Mouse (Mus musculus) neural tube, embryonic 12.5 days (tissue): ENCODE results near the gene Naa11. TPM values are rescaled to one million over a fixed set of nuclear protein-coding genes. Genes with fewer than 3 reads are reported as not detected.

Experiments
- ATAC-seq: fragments of 200-750 bp; cut with Nextera tagmentation; 2 replicates; pipeline ENCODE4 v1.8.0; 2017; ENCODE audit warnings: low read depth, mild to moderate bottlenecking, moderate TSS enrichment, moderate library complexity; ENCODE audit not compliant: low FRiP score
- H3K27ac ChIP-seq: fragments of 300-500 bp; sonication (generic); 2 replicates; pipeline ENCODE4 v1.5.1; 2016
- H3K27me3 ChIP-seq: fragments of 300-500 bp; sonication (generic); replicated peaks from 2 replicates; pipeline ENCODE4 v1.6.1; 2016; ENCODE audit warnings: mild to moderate bottlenecking
- H3K36me3 ChIP-seq: fragments of 300-500 bp; sonication (generic); 2 replicates; pipeline ENCODE4 v1.6.1; 2016; ENCODE audit warnings: mild to moderate bottlenecking
- H3K4me1 ChIP-seq: fragments of 300-500 bp; sonication (generic); 2 replicates; pipeline ENCODE4 v1.6.1; 2016
- H3K4me2 ChIP-seq: fragments of 300-500 bp; sonication (generic); replicated peaks from 2 replicates; pipeline ENCODE4 v1.6.1; 2016; ENCODE audit warnings: mild to moderate bottlenecking
- H3K4me3 ChIP-seq: fragments of 300-500 bp; sonication (generic); 2 replicates; pipeline ENCODE4 v1.5.1; 2016
- H3K9ac ChIP-seq: fragments of 300-500 bp; sonication (generic); 2 replicates; pipeline ENCODE4 v1.6.1; 2016; ENCODE audit warnings: mild to moderate bottlenecking
- H3K9me3 ChIP-seq: fragments of 300-500 bp; sonication (generic); 2 replicates; pipeline ENCODE4 v1.6.1; 2016; ENCODE audit warnings: mild to moderate bottlenecking
- WGBS: fragments of 180-500 bp; shearing (Covaris S2); methylation state at CpG from one replicate; pipeline ENCODE4 v1.1.7; 2016; 5-methylcytosine and 5-hydroxymethylcytosine counted together
- polyA plus RNA-seq: library from polyadenylated mRNA; unstranded; fragments of >200 nt; fragmentation: Nextera tagmentation; extraction: Ambion mirVana; gene quantifications from 2 replicates; pipeline ENCODE4 v1.2.1, GENCODE M21; 2016

Gene Naa11
- polyA plus RNA-seq, 1 experiment from 2014 or later = not detected

GRCm38 (mm10) chr5:97382548-97383222, 9.5 kb downstream of the Naa11 start:
- ATAC-seq = no peak
- Histone ChIP-seq H3K36me3 (no peaks in the 10 kb centered on the region), H3K4me3 (no peak overlapping the region), H3K4me2 (no peak overlapping the region), H3K9me3 (no peaks in the 10 kb centered on the region), H3K9ac (no peak overlapping the region), H3K4me1 (no peaks in the 10 kb centered on the region), H3K27me3 (no peaks in the 10 kb centered on the region), H3K27ac (no peak overlapping the region)
- 76% methylated on average over 14 of the region's 14 CpGs for WGBS

GRCm38 (mm10) chr5:97379976-97380375, 12.2 kb downstream of the Naa11 start:
- 14% methylated on average over 3 of the region's 3 CpGs for WGBS
- Histone ChIP-seq H3K4me3 (no peak overlapping the region), H3K27me3 (no peaks in the 10 kb centered on the region), H3K4me1 (no peaks in the 10 kb centered on the region), H3K36me3 (no peaks in the 10 kb centered on the region), H3K9me3 (no peaks in the 10 kb centered on the region), H3K4me2 (no peak overlapping the region), H3K27ac (no peak overlapping the region), H3K9ac (no peak overlapping the region)
- ATAC-seq = no peak

GRCm38 (mm10) chr5:97364781-97365180, 27.4 kb downstream of the Naa11 start:
- Histone ChIP-seq H3K36me3 (no peaks in the 10 kb centered on the region), H3K4me3 (no peak overlapping the region), H3K27ac (no peak overlapping the region), H3K9me3 (no peaks in the 10 kb centered on the region), H3K9ac (no peak overlapping the region), H3K4me2 (no peak overlapping the region), H3K4me1 (no peaks in the 10 kb centered on the region), H3K27me3 (no peaks in the 10 kb centered on the region)
- 80% methylated on average over 8 of the region's 8 CpGs for WGBS
- no peak for ATAC-seq

GRCm38 (mm10) chr5:97364252-97364651, 27.9 kb downstream of the Naa11 start:
- WGBS = 48% methylated on average over 8 of the region's 8 CpGs
- no peak overlapping the region for H3K4me3 ChIP-seq
- H3K27ac ChIP-seq = no peak overlapping the region
- no peaks in the 10 kb centered on the region for H3K4me1 ChIP-seq
- H3K9ac ChIP-seq = no peak overlapping the region
- H3K9me3 ChIP-seq = no peaks in the 10 kb centered on the region
- no peak overlapping the region for H3K4me2 ChIP-seq
- no peaks in the 10 kb centered on the region for H3K27me3 ChIP-seq
- ATAC-seq = no peak
- H3K36me3 ChIP-seq = no peaks in the 10 kb centered on the region

GRCm38 (mm10) chr5:97362539-97362938, 29.6 kb downstream of the Naa11 start:
- H3K4me2 ChIP-seq = no peak overlapping the region
- no peak overlapping the region for H3K9ac ChIP-seq
- H3K27ac ChIP-seq = no peak overlapping the region
- H3K36me3 ChIP-seq = no peaks in the 10 kb centered on the region
- no peaks in the 10 kb centered on the region for H3K27me3 ChIP-seq
- H3K4me3 ChIP-seq = no peak overlapping the region
- ATAC-seq = no peak
- H3K9me3 ChIP-seq = no peaks in the 10 kb centered on the region
- no peaks in the 10 kb centered on the region for H3K4me1 ChIP-seq
- 58% methylated on average over 2 of the region's 2 CpGs for WGBS

GRCm38 (mm10) chr5:97359104-97359503, 33.1 kb downstream of the Naa11 start:
- H3K27me3 ChIP-seq = no peaks in the 10 kb centered on the region
- H3K4me1 ChIP-seq = no peaks in the 10 kb centered on the region
- no peak overlapping the region for H3K27ac ChIP-seq
- H3K4me2 ChIP-seq = no peak overlapping the region
- ATAC-seq = no peak
- no peaks in the 10 kb centered on the region for H3K9me3 ChIP-seq
- H3K4me3 ChIP-seq = no peak overlapping the region
- H3K36me3 ChIP-seq = no peaks in the 10 kb centered on the region
- 84% methylated on average over 4 of the region's 4 CpGs for whole genome bisulfite sequencing
- H3K9ac ChIP-seq = no peak overlapping the region

GRCm38 (mm10) chr5:97356135-97356534, 36.0 kb downstream of the Naa11 start:
- Histone ChIP-seq H3K36me3 (no peaks in the 10 kb centered on the region), H3K27me3 (no peaks in the 10 kb centered on the region), H3K9me3 (no peaks in the 10 kb centered on the region), H3K4me3 (no peak overlapping the region), H3K4me1 (no peaks in the 10 kb centered on the region), H3K4me2 (no peak overlapping the region), H3K9ac (no peak overlapping the region), H3K27ac (no peak overlapping the region)
- 56% methylated on average over 2 of the region's 2 CpGs for WGBS
- no peak for ATAC-seq

- H3K27me3 ChIP-seq = no peaks in the 10 kb centered on the region
- H3K4me2 ChIP-seq = no peak overlapping the region
- H3K9ac ChIP-seq = no peak overlapping the region
- no peak overlapping the region for H3K4me3 ChIP-seq
- no peak overlapping the region for H3K27ac ChIP-seq
- H3K9me3 ChIP-seq = no peaks in the 10 kb centered on the region
- no peaks in the 10 kb centered on the region for H3K4me1 ChIP-seq
- ATAC-seq = no peak
- 90% methylated on average over 2 of the region's 2 CpGs for WGBS
- H3K36me3 ChIP-seq = no peaks in the 10 kb centered on the region
Measured at GRCm38 (mm10) chr5:97355152-97355551, 37.0 kb downstream of the Naa11 start.

GRCm38 (mm10) chr5:97348760-97349159, 43.4 kb downstream of the Naa11 start:
- H3K9ac ChIP-seq = no peak overlapping the region
- 82% methylated on average over 2 of the region's 2 CpGs for WGBS
- H3K9me3 ChIP-seq = no peaks in the 10 kb centered on the region
- H3K27ac ChIP-seq = no peak overlapping the region
- H3K4me1 ChIP-seq = no peaks in the 10 kb centered on the region
- no peak for ATAC-seq
- no peaks in the 10 kb centered on the region for H3K27me3 ChIP-seq
- H3K4me2 ChIP-seq = no peak overlapping the region
- no peak overlapping the region for H3K4me3 ChIP-seq
- H3K36me3 ChIP-seq = no peaks in the 10 kb centered on the region

GRCm38 (mm10) chr5:97348310-97348709, 43.9 kb downstream of the Naa11 start:
- no peaks in the 10 kb centered on the region for H3K4me1 ChIP-seq
- H3K27me3 ChIP-seq = no peaks in the 10 kb centered on the region
- 86% methylated on average over 8 of the region's 8 CpGs for WGBS
- no peak overlapping the region for H3K4me3 ChIP-seq
- no peaks in the 10 kb centered on the region for H3K36me3 ChIP-seq
- H3K9ac ChIP-seq = no peak overlapping the region
- H3K27ac ChIP-seq = no peak overlapping the region
- no peak overlapping the region for H3K4me2 ChIP-seq
- ATAC-seq = no peak
- no peaks in the 10 kb centered on the region for H3K9me3 ChIP-seq

- Histone ChIP-seq H3K27ac (no peak overlapping the region), H3K4me3 (no peak overlapping the region), H3K4me1 (no peaks in the 10 kb centered on the region), H3K4me2 (no peak overlapping the region), H3K36me3 (no peaks in the 10 kb centered on the region), H3K9me3 (no peaks in the 10 kb centered on the region), H3K9ac (no peak overlapping the region), H3K27me3 (no peaks in the 10 kb centered on the region)
- no peak for ATAC-seq
- WGBS = 94% methylated on average over 10 of the region's 10 CpGs
Measured at GRCm38 (mm10) chr5:97345732-97346253, 46.4 kb downstream of the Naa11 start.

GRCm38 (mm10) chr5:97345129-97345528, 47.0 kb downstream of the Naa11 start:
- no peaks in the 10 kb centered on the region for H3K27me3 ChIP-seq
- H3K4me3 ChIP-seq = no peak overlapping the region
- no peak overlapping the region for H3K27ac ChIP-seq
- H3K4me1 ChIP-seq = no peaks in the 10 kb centered on the region
- H3K4me2 ChIP-seq = no peak overlapping the region
- H3K9me3 ChIP-seq = no peaks in the 10 kb centered on the region
- H3K9ac ChIP-seq = no peak overlapping the region
- no peaks in the 10 kb centered on the region for H3K36me3 ChIP-seq
- ATAC-seq = no peak

- no peak for ATAC-seq
- H3K4me3 ChIP-seq = no peak overlapping the region
- H3K4me2 ChIP-seq = no peak overlapping the region
- H3K27me3 ChIP-seq = no peaks in the 10 kb centered on the region
- WGBS = 80% methylated on average over 3 of the region's 3 CpGs
- H3K9ac ChIP-seq = no peak overlapping the region
- no peaks in the 10 kb centered on the region for H3K36me3 ChIP-seq
- no peaks in the 10 kb centered on the region for H3K4me1 ChIP-seq
- no peaks in the 10 kb centered on the region for H3K9me3 ChIP-seq
- H3K27ac ChIP-seq = no peak overlapping the region
Measured at GRCm38 (mm10) chr5:97344144-97344543, 48.0 kb downstream of the Naa11 start.
